Mouse (Mus musculus) liver, embryonic 15.5 days (tissue): ENCODE data around the gene Aig1. TPM values are rescaled to one million over a fixed set of nuclear protein-coding genes. Genes with fewer than 3 reads are reported as not detected.
A peak's percentile ranks its signal among the peaks of the same experiment; 100 is the strongest.

ENCODE experiments used
- ATAC-seq: fragments of 200-750 bp; cut with Nextera tagmentation; 2 replicates; pipeline ENCODE4 v1.8.0; 2017; ENCODE audit warnings: moderate number of reproducible peaks, mild to moderate bottlenecking, moderate library complexity; ENCODE audit not compliant: insufficient read depth
- H3K27ac ChIP-seq: fragments of 300-500 bp; sonication (generic); replicated peaks from 2 replicates; pipeline ENCODE4 v1.5.1; 2015; ENCODE audit warnings: mild to moderate bottlenecking, inconsistent platforms
- H3K27me3 ChIP-seq: fragments of 300-500 bp; sonication (generic); 2 replicates; pipeline ENCODE4 v1.6.1; 2015; ENCODE audit warnings: mild to moderate bottlenecking, inconsistent platforms
- H3K36me3 ChIP-seq: fragments of 300-500 bp; sonication (generic); replicated peaks from 2 replicates; pipeline ENCODE4 v1.6.1; 2015; ENCODE audit warnings: moderate library complexity, mild to moderate bottlenecking, inconsistent platforms
- H3K4me1 ChIP-seq: fragments of 300-500 bp; sonication (generic); replicated peaks from 2 replicates; pipeline ENCODE4 v1.6.1; 2015; ENCODE audit warnings: inconsistent platforms
- H3K4me2 ChIP-seq: fragments of 300-500 bp; sonication (generic); 2 replicates; pipeline ENCODE4 v1.6.1; 2015; ENCODE audit warnings: moderate library complexity, mild to moderate bottlenecking, inconsistent platforms
- H3K4me3 ChIP-seq: fragments of 300-500 bp; sonication (generic); replicated peaks from 2 replicates; pipeline ENCODE4 v1.5.1; 2015; ENCODE audit warnings: mild to moderate bottlenecking, inconsistent platforms
- H3K9ac ChIP-seq: fragments of 300-500 bp; sonication (generic); 2 replicates; pipeline ENCODE4 v1.6.1; 2015; ENCODE audit warnings: moderate library complexity, mild to moderate bottlenecking, inconsistent platforms
- H3K9me3 ChIP-seq: fragments of 300-500 bp; sonication (generic); replicated peaks from 2 replicates; pipeline ENCODE4 v1.6.1; 2016; ENCODE audit warnings: inconsistent platforms
- WGBS: fragments of 180-500 bp; shearing (Covaris S2); methylation state at CpG from one replicate; pipeline ENCODE4 v1.1.7; 2015; ENCODE audit warnings: mixed read lengths; ENCODE audit not compliant: insufficient replicate concordance; 5-methylcytosine and 5-hydroxymethylcytosine counted together
- polyA plus RNA-seq: library from polyadenylated mRNA; unstranded; fragments of >200 nt; fragmentation: Nextera tagmentation; extraction: Ambion mirVana; gene quantifications from 2 replicates; pipeline ENCODE4 v1.2.1, GENCODE M21; 2015

Aig1 gene
- polyA plus RNA-seq, 1 experiment from 2014 or later = 14.5 TPM

- H3K9me3 ChIP-seq = no peaks in the 10 kb centered on the region
- no peak for ATAC-seq
- no peak overlapping the region for H3K4me2 ChIP-seq
- H3K9ac ChIP-seq = no peak overlapping the region
- H3K27me3 ChIP-seq = no peaks in the 10 kb centered on the region
- H3K27ac ChIP-seq = no peak overlapping the region
- WGBS = 79% methylated on average over 4 of the region's 4 CpGs
- H3K4me1 ChIP-seq = no peaks in the 10 kb centered on the region
- no peaks in the 10 kb centered on the region for H3K36me3 ChIP-seq
- H3K4me3 ChIP-seq = no peak overlapping the region
Measured at GRCm38 (mm10) chr10:13693276-13693675, 175.5 kb downstream of the Aig1 start.

- Histone ChIP-seq H3K4me1 (no peaks in the 10 kb centered on the region; the same call in 1 of the 2 replicates), H3K9me3 (no peaks in the 10 kb centered on the region), H3K27ac (no peak overlapping the region), H3K36me3 (no peaks in the 10 kb centered on the region), H3K4me3 (no peak overlapping the region), H3K9ac (no peak overlapping the region), H3K27me3 (no peaks in the 10 kb centered on the region), H3K4me2 (no peak overlapping the region)
- WGBS = 76% methylated on average over 5 of the region's 5 CpGs
- ATAC-seq = no peak
Measured at GRCm38 (mm10) chr10:13690773-13691172, 178.0 kb downstream of the Aig1 start.

GRCm38 (mm10) chr10:13689841-13690590, 178.8 kb downstream of the Aig1 start:
- H3K9ac ChIP-seq = no peak overlapping the region
- no peaks in the 10 kb centered on the region; the same call in 1 of the 2 replicates for H3K4me1 ChIP-seq
- H3K4me3 ChIP-seq = no peak overlapping the region
- no peak for ATAC-seq
- no peak overlapping the region for H3K4me2 ChIP-seq
- H3K36me3 ChIP-seq = no peaks in the 10 kb centered on the region
- H3K27me3 ChIP-seq = no peaks in the 10 kb centered on the region
- no peaks in the 10 kb centered on the region for H3K9me3 ChIP-seq
- WGBS = 63% methylated on average over 10 of the region's 10 CpGs
- H3K27ac ChIP-seq = no peak overlapping the region

GRCm38 (mm10) chr10:13688386-13689120, 180.2 kb downstream of the Aig1 start:
- Histone ChIP-seq H3K4me1 (no peaks in the 10 kb centered on the region; the same call in 1 of the 2 replicates), H3K27me3 (no peaks in the 10 kb centered on the region), H3K36me3 (no peaks in the 10 kb centered on the region), H3K9ac (no peak overlapping the region), H3K9me3 (no peaks in the 10 kb centered on the region), H3K27ac (no peak overlapping the region), H3K4me3 (no peak overlapping the region), H3K4me2 (no peak overlapping the region)
- 67% methylated on average over 15 of the region's 15 CpGs for WGBS
- ATAC-seq = no peak

- no peaks in the 10 kb centered on the region for H3K9me3 ChIP-seq
- H3K4me2 ChIP-seq = no peak overlapping the region
- no peaks in the 10 kb centered on the region; the same call in 1 of the 2 replicates for H3K4me1 ChIP-seq
- H3K27me3 ChIP-seq = no peaks in the 10 kb centered on the region
- WGBS = 71% methylated on average over 8 of the region's 8 CpGs
- ATAC-seq = no peak
- no peaks in the 10 kb centered on the region for H3K36me3 ChIP-seq
- no peak overlapping the region for H3K27ac ChIP-seq
- no peak overlapping the region for H3K9ac ChIP-seq
- H3K4me3 ChIP-seq = no peak overlapping the region
Measured at GRCm38 (mm10) chr10:13687182-13687810, 181.5 kb downstream of the Aig1 start.

- Histone ChIP-seq H3K27me3 (no peaks in the 10 kb centered on the region), H3K4me3 (no peak overlapping the region), H3K27ac (no peak overlapping the region), H3K9me3 (no peaks in the 10 kb centered on the region), H3K36me3 (no peaks in the 10 kb centered on the region), H3K4me1 (no peaks in the 10 kb centered on the region; the same call in 1 of the 2 replicates), H3K9ac (no peak overlapping the region), H3K4me2 (no peak overlapping the region)
- WGBS = 14% methylated on average over 5 of the region's 5 CpGs
- peak; percentile 40 for ATAC-seq
Measured at GRCm38 (mm10) chr10:13686127-13686526, 182.7 kb downstream of the Aig1 start.

- Histone ChIP-seq H3K4me1 (no peaks in the 10 kb centered on the region; the same call in 1 of the 2 replicates), H3K9me3 (no peaks in the 10 kb centered on the region)
- 64% methylated on average over 8 of the region's 8 CpGs for WGBS
Measured at GRCm38 (mm10) chr10:13685366-13685765, 183.4 kb downstream of the Aig1 start.

GRCm38 (mm10) chr10:13684452-13684851, 184.3 kb downstream of the Aig1 start:
- no peak for ATAC-seq
- no peaks in the 10 kb centered on the region for H3K9me3 ChIP-seq

More at GRCm38 (mm10) chr10:13685366-13685765, 183.4 kb downstream of the Aig1 start:
- no peak overlapping the region for H3K27ac ChIP-seq
- no peak overlapping the region for H3K4me3 ChIP-seq
- no peaks in the 10 kb centered on the region for H3K36me3 ChIP-seq
- ATAC-seq = no peak
- H3K27me3 ChIP-seq = no peaks in the 10 kb centered on the region
- no peak overlapping the region for H3K9ac ChIP-seq
- no peak overlapping the region for H3K4me2 ChIP-seq

GRCm38 (mm10) chr10:13682565-13682964, 186.2 kb downstream of the Aig1 start:
- no peak for ATAC-seq
- 46% methylated on average over 3 of the region's 3 CpGs for WGBS
- Histone ChIP-seq H3K9ac (no peak overlapping the region), H3K27me3 (no peaks in the 10 kb centered on the region), H3K27ac (no peak overlapping the region), H3K9me3 (no peaks in the 10 kb centered on the region), H3K4me2 (no peak overlapping the region), H3K36me3 (no peaks in the 10 kb centered on the region), H3K4me3 (no peak overlapping the region), H3K4me1 (no peaks in the 10 kb centered on the region; the same call in 1 of the 2 replicates)

More at GRCm38 (mm10) chr10:13684452-13684851, 184.3 kb downstream of the Aig1 start:
- Histone ChIP-seq H3K4me2 (no peak overlapping the region), H3K9ac (no peak overlapping the region), H3K27me3 (no peaks in the 10 kb centered on the region), H3K27ac (no peak overlapping the region), H3K4me1 (no peaks in the 10 kb centered on the region; the same call in 1 of the 2 replicates), H3K36me3 (no peaks in the 10 kb centered on the region), H3K4me3 (no peak overlapping the region)

- ATAC-seq = no peak
Measured at GRCm38 (mm10) chr10:13677440-13677839, 191.3 kb downstream of the Aig1 start.

GRCm38 (mm10) chr10:13675033-13675379, 193.8 kb downstream of the Aig1 start:
- no peak for ATAC-seq
- Histone ChIP-seq H3K27ac (no peak overlapping the region), H3K36me3 (no peaks in the 10 kb centered on the region), H3K4me3 (no peak overlapping the region), H3K4me1 (no peaks in the 10 kb centered on the region), H3K27me3 (no peaks in the 10 kb centered on the region), H3K9me3 (no peaks in the 10 kb centered on the region), H3K9ac (no peak overlapping the region), H3K4me2 (no peak overlapping the region)
- WGBS = 66% methylated on average over 3 of the region's 3 CpGs

More at GRCm38 (mm10) chr10:13677440-13677839, 191.3 kb downstream of the Aig1 start:
- no peak overlapping the region for H3K4me2 ChIP-seq
- H3K4me1 ChIP-seq = no peaks in the 10 kb centered on the region
- no peak overlapping the region for H3K27ac ChIP-seq
- no peaks in the 10 kb centered on the region for H3K36me3 ChIP-seq
- 59% methylated on average over 2 of the region's 2 CpGs for WGBS
- H3K9ac ChIP-seq = no peak overlapping the region
- no peak overlapping the region for H3K4me3 ChIP-seq
- no peaks in the 10 kb centered on the region for H3K27me3 ChIP-seq
- H3K9me3 ChIP-seq = no peaks in the 10 kb centered on the region
